Mouse (Mus musculus): ENCODE results near the gene Incenp. TPM values are rescaled to one million over a fixed set of nuclear protein-coding genes. Genes with fewer than 3 reads are reported as not detected.
"Not testable (repeated sequence)": the region's sequence is repeated elsewhere in the genome, so short reads cannot be mapped to it uniquely, and the experiment has no call there.

Gene Incenp
- total RNA-seq, 2 experiments from 2014 or later, result 97.2 to 188 TPM

GRCm38 (mm10) chr19:9920835-9921784, 21.8 kb upstream of the Incenp start:
- peak; percentile 31; the same call in 1 of the 2 replicates for ATAC-seq (replicated peaks; ENCODE audit: poor library complexity)

GRCm38 (mm10) chr19:9918176-9918861, 19.0 kb upstream of the Incenp start:
- no peak for ATAC-seq (replicated peaks; ENCODE audit: poor library complexity)

- ATAC-seq (replicated peaks; ENCODE audit: poor library complexity), result peak; percentile 59
Observed at GRCm38 (mm10) chr19:9917727-9918126, 18.4 kb upstream of the Incenp start.

- peak; percentile 76 for ATAC-seq (replicated peaks; ENCODE audit: poor library complexity)
Observed at GRCm38 (mm10) chr19:9915935-9916334, 16.6 kb upstream of the Incenp start.

- peak; percentile 33 for ATAC-seq (replicated peaks; ENCODE audit: poor library complexity)
Observed at GRCm38 (mm10) chr19:9914346-9914745, 15.0 kb upstream of the Incenp start.

GRCm38 (mm10) chr19:9913784-9914183, 14.4 kb upstream of the Incenp start:
- ATAC-seq (replicated peaks; ENCODE audit: poor library complexity), result peak; percentile 50

- ATAC-seq (replicated peaks; ENCODE audit: poor library complexity), result peak; percentile 66
Observed at GRCm38 (mm10) chr19:9911314-9911754, 12.0 kb upstream of the Incenp start.

- ATAC-seq (replicated peaks; ENCODE audit: poor library complexity), result no peak
Observed at GRCm38 (mm10) chr19:9909351-9909750, 10.0 kb upstream of the Incenp start.

- ATAC-seq (replicated peaks; ENCODE audit: poor library complexity), result not testable (repeated sequence)
Observed at GRCm38 (mm10) chr19:9900696-9901095, 1.3 kb upstream of the Incenp start.

- peak; percentile 27 for ATAC-seq (replicated peaks; ENCODE audit: poor library complexity)
Observed at GRCm38 (mm10) chr19:9899780-9900146, 412 bp upstream of the Incenp start.

GRCm38 (mm10) chr19:9898339-9899066, 848 bp downstream of the Incenp start:
- peak; percentile 43 for ATAC-seq (replicated peaks; ENCODE audit: poor library complexity)

- ATAC-seq (replicated peaks; ENCODE audit: poor library complexity), result no peak
Observed at GRCm38 (mm10) chr19:9896067-9896466, 3.3 kb downstream of the Incenp start.

- ATAC-seq (replicated peaks; ENCODE audit: poor library complexity), result no peak
Observed at GRCm38 (mm10) chr19:9886771-9887170, 12.6 kb downstream of the Incenp start.

GRCm38 (mm10) chr19:9886348-9886747, 13.0 kb downstream of the Incenp start:
- ATAC-seq (replicated peaks; ENCODE audit: poor library complexity), result no peak

GRCm38 (mm10) chr19:9878186-9878835, 21.0 kb downstream of the Incenp start:
- no peak for ATAC-seq (replicated peaks; ENCODE audit: poor library complexity)

- ATAC-seq (replicated peaks; ENCODE audit: poor library complexity), result no peak
Observed at GRCm38 (mm10) chr19:9865466-9865865, 33.9 kb downstream of the Incenp start.

- no peak for ATAC-seq (replicated peaks; ENCODE audit: poor library complexity)
Observed at GRCm38 (mm10) chr19:9864856-9865255, 34.5 kb downstream of the Incenp start.

- not testable (repeated sequence) for ATAC-seq (replicated peaks; ENCODE audit: poor library complexity)
Observed at GRCm38 (mm10) chr19:9860821-9861220, 38.5 kb downstream of the Incenp start.

GRCm38 (mm10) chr19:9849368-9850075, 49.8 kb downstream of the Incenp start:
- ATAC-seq (replicated peaks; ENCODE audit: poor library complexity), result not testable (repeated sequence)

- no peak for ATAC-seq (replicated peaks; ENCODE audit: poor library complexity)
Observed at GRCm38 (mm10) chr19:9847262-9847661, 52.1 kb downstream of the Incenp start, which contains the start of gene Scgb2a2. Gene Scgb2a2, plus strand, starts transcription at chr19:9847562.

Measured in megakaryocyte progenitor cell, adult 5-6 weeks (primary cell).